Mouse (Mus musculus) liver, postnatal 0 days (tissue): ENCODE data around the gene Iqgap1. TPM values are rescaled to one million over a fixed set of nuclear protein-coding genes. Genes with fewer than 3 reads are reported as not detected.

Source experiments
- ATAC-seq: fragments of 200-750 bp; cut with Nextera tagmentation; 2 replicates; pipeline ENCODE4 v1.8.0; 2017; ENCODE audit warnings: mild to moderate bottlenecking, moderate library complexity
- DNase-seq: peaks from one replicate; pipeline ENCODE4 v3.0.0-alpha.2; 2016
- H3K27ac ChIP-seq: fragments of 300-500 bp; sonication (generic); 2 replicates; pipeline ENCODE4 v1.5.1; 2014; ENCODE audit warnings: antibody characterized with exemption, moderate library complexity, mild to moderate bottlenecking, low read depth
- H3K27me3 ChIP-seq: fragments of 300-500 bp; sonication (generic); 2 replicates; pipeline ENCODE4 v1.6.1; 2014; ENCODE audit warnings: low read length, control low read depth, mixed read lengths; ENCODE audit not compliant: insufficient read depth
- H3K36me3 ChIP-seq: fragments of 300-500 bp; sonication (generic); replicated peaks from 2 replicates; pipeline ENCODE4 v1.6.1; 2014; ENCODE audit warnings: mild to moderate bottlenecking, control low read depth, low read length, moderate library complexity, mixed read lengths; ENCODE audit not compliant: insufficient read depth
- H3K4me1 ChIP-seq: fragments of 300-500 bp; sonication (generic); 2 replicates; pipeline ENCODE4 v1.6.1; 2014; ENCODE audit warnings: antibody characterized with exemption, mild to moderate bottlenecking, control low read depth; ENCODE audit not compliant: insufficient read depth
- H3K4me2 ChIP-seq: fragments of 300-500 bp; sonication (generic); 2 replicates; pipeline ENCODE4 v1.6.1; 2014; ENCODE audit warnings: low read depth, mild to moderate bottlenecking, low read length, moderate library complexity, mixed read lengths
- H3K4me3 ChIP-seq: fragments of 300-500 bp; sonication (generic); 2 replicates; pipeline ENCODE4 v1.5.1; 2014; ENCODE audit warnings: low read depth, low read length
- H3K9ac ChIP-seq: fragments of 300-500 bp; sonication (generic); replicated peaks from 2 replicates; pipeline ENCODE4 v1.6.1; 2014; ENCODE audit warnings: mild to moderate bottlenecking, moderate library complexity
- H3K9me3 ChIP-seq: fragments of 300-500 bp; sonication (generic); 2 replicates; pipeline ENCODE4 v1.6.1; 2016; ENCODE audit warnings: mild to moderate bottlenecking, control low read depth, low read length, mixed read lengths
- CTCF ChIP-seq: sonication (generic); IDR thresholded peaks from 2 replicates; pipeline ENCODE4 v1.5.1; 2016; ENCODE audit warnings: antibody characterized with exemption, low read depth
- EP300 ChIP-seq: IDR thresholded peaks from 2 replicates; pipeline ENCODE4 v1.6.1; 2016; ENCODE audit warnings: antibody characterized with exemption, low read depth, mild to moderate bottlenecking
- WGBS: fragments of 180-500 bp; shearing (Covaris S2); extraction: QIAGEN DNeasy Blood & Tissue Kit; methylation state at CpG from one replicate; pipeline ENCODE4 v1.1.7; 2014; ENCODE audit not compliant: insufficient replicate concordance; 5-methylcytosine and 5-hydroxymethylcytosine counted together
- polyA plus RNA-seq: library from polyadenylated mRNA; unstranded; fragments of >200 nt; fragmentation: Nextera tagmentation; extraction: Ambion mirVana; gene quantifications from 2 replicates; pipeline ENCODE4 v1.2.1, GENCODE M21; 2015

The Iqgap1 gene
- polyA plus RNA-seq, 1 experiment from 2014 or later, result 13.6 TPM

GRCm38 (mm10) chr7:80696903-80697302 lies 128.9 kb downstream of the Iqgap1 start:
- ATAC-seq, result no peak
- no peak for TF ChIP-seq CTCF
- no peak for TF ChIP-seq EP300
- Histone ChIP-seq H3K4me2 (no peak overlapping the region), H3K27ac (no peak overlapping the region), H3K4me1 (peaks cover 9% of the 10 kb centered on the region; the same call in 1 of the 2 replicates), H3K9ac (no peak overlapping the region), H3K27me3 (no peaks in the 10 kb centered on the region), H3K9me3 (no peaks in the 10 kb centered on the region), H3K4me3 (no peak overlapping the region), H3K36me3 (no peaks in the 10 kb centered on the region)
- DNase-seq, result no peak
- 21% methylated on average over 4 of the region's 4 CpGs for WGBS

DNA sequence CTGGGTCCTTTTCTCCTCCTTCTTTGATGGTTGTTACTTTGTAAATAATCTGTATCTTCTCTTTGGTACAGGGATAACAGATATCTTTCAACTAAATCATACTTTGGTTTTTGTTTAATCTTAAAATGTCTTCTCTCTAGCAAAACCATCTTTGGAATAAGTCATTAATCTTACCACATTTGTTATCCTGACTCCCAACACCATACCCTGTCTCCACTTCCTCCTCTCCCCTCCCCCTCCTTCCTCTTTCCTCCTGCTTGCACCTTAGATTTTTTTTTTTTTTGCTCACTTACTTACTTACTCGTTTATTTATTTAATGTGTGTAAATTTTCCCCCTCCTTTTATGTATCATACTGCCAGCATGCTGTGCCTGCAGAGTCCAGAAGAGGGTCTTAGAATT lies 129.4 kb downstream of the Iqgap1 start:
- 21% methylated on average over 1 of the region's 1 CpGs for WGBS
- ATAC-seq, result no peak

GRCm38 (mm10) chr7:80692472-80692871 lies 133.3 kb downstream of the Iqgap1 start:
- no peak overlapping the region for H3K9ac ChIP-seq
- H3K36me3 ChIP-seq, result no peaks in the 10 kb centered on the region
- TF ChIP-seq CTCF (no peak), EP300 (no peak)
- H3K4me1 ChIP-seq, result peaks cover 22% of the 10 kb centered on the region
- no peak overlapping the region for H3K4me2 ChIP-seq
- H3K27me3 ChIP-seq, result no peaks in the 10 kb centered on the region
- H3K4me3 ChIP-seq, result no peak overlapping the region
- H3K27ac ChIP-seq, result no peak overlapping the region
- no peak for ATAC-seq
- DNase-seq, result no peak
- H3K9me3 ChIP-seq, result no peaks in the 10 kb centered on the region
- 87% methylated on average over 9 of the region's 9 CpGs for WGBS

More for the DNA sequence above, 129.4 kb downstream of the Iqgap1 start:
- no peak overlapping the region for H3K4me2 ChIP-seq
- no peak for TF ChIP-seq CTCF
- no peak for TF ChIP-seq EP300
- H3K9me3 ChIP-seq, result no peaks in the 10 kb centered on the region
- peaks cover 9% of the 10 kb centered on the region; the same call in 1 of the 2 replicates for H3K4me1 ChIP-seq
- DNase-seq, result no peak
- H3K27ac ChIP-seq, result no peak overlapping the region
- H3K9ac ChIP-seq, result no peak overlapping the region
- no peaks in the 10 kb centered on the region for H3K27me3 ChIP-seq
- no peak overlapping the region for H3K4me3 ChIP-seq
- no peaks in the 10 kb centered on the region for H3K36me3 ChIP-seq

DNA sequence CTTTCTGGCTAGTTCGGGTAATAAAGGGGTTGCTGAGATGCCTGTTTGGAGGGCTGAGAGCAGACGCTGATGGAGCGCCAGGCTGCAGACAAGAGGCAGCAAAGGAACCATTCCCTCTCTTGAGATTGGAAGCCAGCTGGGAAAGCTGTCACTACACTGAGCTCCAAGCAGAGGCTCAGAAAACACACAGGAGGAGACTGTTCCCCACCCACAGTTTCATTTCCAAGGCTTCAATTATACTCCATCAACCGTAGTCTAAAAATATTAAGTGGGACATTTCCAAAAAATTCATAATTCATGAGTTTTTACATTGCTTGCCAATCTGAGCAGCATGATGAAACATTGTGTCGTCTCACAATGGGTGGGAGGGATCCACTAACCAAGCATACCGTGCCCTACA lies 134.6 kb downstream of the Iqgap1 start:
- DNase-seq (no peak), ATAC-seq (no peak)

GRCm38 (mm10) chr7:80689221-80689591 lies 136.6 kb downstream of the Iqgap1 start:
- Histone ChIP-seq H3K4me3 (peak overlapping the region; percentile 90), H3K9me3 (no peaks in the 10 kb centered on the region), H3K36me3 (no peaks in the 10 kb centered on the region), H3K4me1 (peaks cover 16% of the 10 kb centered on the region), H3K9ac (peak overlapping the region; percentile 96), H3K4me2 (peak overlapping the region; percentile 99), H3K27me3 (no peaks in the 10 kb centered on the region), H3K27ac (peak overlapping the region; percentile 97)
- WGBS, result 26% methylated on average over 10 of the region's 10 CpGs
- no peak for TF ChIP-seq CTCF
- TF ChIP-seq EP300, result no peak
- DNase-seq (no peak), ATAC-seq (no peak)

More for the DNA sequence above, 134.6 kb downstream of the Iqgap1 start:
- Histone ChIP-seq H3K27me3 (no peaks in the 10 kb centered on the region), H3K4me2 (no peak overlapping the region), H3K36me3 (no peaks in the 10 kb centered on the region), H3K4me3 (no peak overlapping the region), H3K27ac (no peak overlapping the region), H3K4me1 (peaks cover 15% of the 10 kb centered on the region), H3K9ac (no peak overlapping the region), H3K9me3 (no peaks in the 10 kb centered on the region)
- TF ChIP-seq CTCF, result no peak
- no peak for TF ChIP-seq EP300
- WGBS, result 79% methylated on average over 6 of the region's 6 CpGs

DNA sequence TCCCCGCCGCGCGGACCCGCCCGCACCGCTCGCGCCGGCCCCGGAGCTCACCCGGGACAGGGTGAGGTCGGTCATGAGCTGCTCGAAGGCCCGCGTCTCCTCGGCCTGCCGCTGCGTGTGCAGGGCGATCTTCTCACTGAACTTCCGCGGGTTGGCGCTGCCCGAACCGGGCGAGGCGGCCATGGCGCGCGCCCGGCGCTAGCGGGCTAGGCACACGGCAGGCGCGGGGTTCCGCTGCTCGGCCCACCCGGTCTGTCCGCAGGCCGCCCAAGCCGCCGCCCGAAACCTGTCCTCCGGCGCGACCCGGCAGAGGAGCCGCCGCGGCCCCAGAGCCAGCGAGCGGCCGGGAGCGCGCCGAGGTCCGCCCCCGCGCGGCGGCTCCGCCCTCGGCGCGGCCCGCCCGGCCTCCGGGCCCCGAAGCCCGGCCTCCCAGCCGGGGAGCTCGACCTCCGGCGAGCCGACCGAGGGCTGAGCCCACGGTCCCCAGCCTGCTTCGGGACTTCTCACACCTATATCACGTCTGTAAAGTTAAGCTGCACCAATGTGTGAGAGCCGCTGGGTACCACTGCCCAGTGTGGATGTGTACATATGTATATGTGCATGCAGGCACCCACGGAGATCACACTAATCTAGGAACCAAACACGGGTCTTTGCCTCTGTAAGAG lies 137.1 kb downstream of the Iqgap1 start, which contains the start of gene Crtc3:
Gene Crtc3, minus strand, starts transcription at position 322 of the 665 bp plus-strand sequence.
- Histone ChIP-seq H3K4me3 (peak within 1 kb of the TSS; percentile 90), H3K36me3 (no peaks in the 10 kb centered on the region), H3K27ac (peak within 1 kb of the TSS; percentile 97), H3K9me3 (no peaks in the 10 kb centered on the region), H3K9ac (peak within 1 kb of the TSS; percentile 96), H3K4me2 (peak within 1 kb of the TSS; percentile 99), H3K27me3 (no peaks in the 10 kb centered on the region), H3K4me1 (peaks cover 16% of the 10 kb centered on the region)
- DNase-seq (peak; percentile 77), ATAC-seq (peak; percentile 90)
- TF ChIP-seq EP300, result no peak
- peak; percentile 13; the same call in 1 of the 2 replicates for TF ChIP-seq CTCF
- WGBS, result under 1% methylated on average over 47 of the region's 83 CpGs
